Mouse (Mus musculus): ENCODE results near the gene Depp1. TPM values are rescaled to one million over a fixed set of nuclear protein-coding genes. Genes with fewer than 3 reads are reported as not detected.

Gene Depp1
- polyA plus RNA-seq, 1 experiment from 2014 or later = 25.6 TPM

- peak; percentile 67 for ATAC-seq
- WGBS = 59% methylated on average over 9 of the region's 9 CpGs
- H3K4me2 ChIP-seq (replicated peaks) = no peak overlapping the region
- no peak overlapping the region for H3K27ac ChIP-seq
- H3K9ac ChIP-seq = no peak overlapping the region
- H3K4me1 ChIP-seq (replicated peaks) = peaks cover 11% of the 10 kb centered on the region; the same call in 1 of the 2 replicates
- H3K36me3 ChIP-seq = no peaks in the 10 kb centered on the region
- H3K4me3 ChIP-seq (replicated peaks) = no peak overlapping the region
- no peaks in the 10 kb centered on the region for H3K9me3 ChIP-seq
- H3K27me3 ChIP-seq (replicated peaks) = no peaks in the 10 kb centered on the region
Observed at GRCm38 (mm10) chr6:116653684-116654454, 3.5 kb downstream of the Depp1 start.

- no peak overlapping the region for H3K27ac ChIP-seq
- H3K9ac ChIP-seq = no peak overlapping the region
- no peaks in the 10 kb centered on the region for H3K36me3 ChIP-seq
- no peak for ATAC-seq
- WGBS = 84% methylated on average over 2 of the region's 2 CpGs
- H3K4me1 ChIP-seq (replicated peaks) = no peaks in the 10 kb centered on the region
- H3K4me3 ChIP-seq (replicated peaks) = no peak overlapping the region
- H3K9me3 ChIP-seq = no peaks in the 10 kb centered on the region
- H3K27me3 ChIP-seq (replicated peaks) = no peaks in the 10 kb centered on the region
- no peak overlapping the region for H3K4me2 ChIP-seq (replicated peaks)
Observed at GRCm38 (mm10) chr6:116663364-116663763, 13.0 kb downstream of the Depp1 start.

GRCm38 (mm10) chr6:116664031-116664430 is 13.6 kb downstream of the Depp1 start:
- Histone ChIP-seq H3K9me3 (no peaks in the 10 kb centered on the region), H3K4me1 (replicated peaks) (no peaks in the 10 kb centered on the region), H3K27me3 (replicated peaks) (no peaks in the 10 kb centered on the region), H3K4me3 (replicated peaks) (no peak overlapping the region), H3K4me2 (replicated peaks) (no peak overlapping the region), H3K27ac (0 out of 2 replicates have a peak overlapping the region, but pooled peaks have one; percentile 17), H3K36me3 (no peaks in the 10 kb centered on the region), H3K9ac (no peak overlapping the region)
- ATAC-seq = no peak
- WGBS = 83% methylated on average over 6 of the region's 6 CpGs

- 78% methylated on average over 3 of the region's 3 CpGs for WGBS
- Histone ChIP-seq H3K9me3 (no peaks in the 10 kb centered on the region), H3K4me3 (replicated peaks) (no peak overlapping the region), H3K9ac (no peak overlapping the region), H3K4me1 (replicated peaks) (no peaks in the 10 kb centered on the region), H3K27ac (no peak overlapping the region), H3K36me3 (no peaks in the 10 kb centered on the region), H3K4me2 (replicated peaks) (no peak overlapping the region), H3K27me3 (replicated peaks) (no peaks in the 10 kb centered on the region)
- ATAC-seq = no peak
Observed at GRCm38 (mm10) chr6:116664830-116665229, 14.4 kb downstream of the Depp1 start.

GRCm38 (mm10) chr6:116666085-116666750 is 15.8 kb downstream of the Depp1 start:
- H3K4me2 ChIP-seq (replicated peaks) = no peak overlapping the region
- H3K4me3 ChIP-seq (replicated peaks) = no peak overlapping the region
- no peaks in the 10 kb centered on the region for H3K9me3 ChIP-seq
- no peaks in the 10 kb centered on the region for H3K36me3 ChIP-seq
- no peak for ATAC-seq
- peaks cover 12% of the 10 kb centered on the region for H3K4me1 ChIP-seq (replicated peaks)
- H3K9ac ChIP-seq = no peak overlapping the region
- 88% methylated on average over 12 of the region's 12 CpGs for WGBS
- no peaks in the 10 kb centered on the region for H3K27me3 ChIP-seq (replicated peaks)
- no peak overlapping the region for H3K27ac ChIP-seq

GRCm38 (mm10) chr6:116666892-116667291 is 16.5 kb downstream of the Depp1 start:
- Histone ChIP-seq H3K4me3 (replicated peaks) (no peak overlapping the region), H3K9ac (no peak overlapping the region), H3K36me3 (no peaks in the 10 kb centered on the region), H3K27ac (no peak overlapping the region), H3K9me3 (no peaks in the 10 kb centered on the region), H3K27me3 (replicated peaks) (no peaks in the 10 kb centered on the region), H3K4me2 (replicated peaks) (no peak overlapping the region), H3K4me1 (replicated peaks) (peaks cover 16% of the 10 kb centered on the region)
- 70% methylated on average over 3 of the region's 3 CpGs for WGBS
- ATAC-seq = no peak

- Histone ChIP-seq H3K9ac (no peak overlapping the region), H3K27ac (no peak overlapping the region), H3K36me3 (no peaks in the 10 kb centered on the region), H3K9me3 (no peaks in the 10 kb centered on the region), H3K27me3 (replicated peaks) (no peaks in the 10 kb centered on the region), H3K4me3 (replicated peaks) (no peak overlapping the region), H3K4me2 (replicated peaks) (no peak overlapping the region), H3K4me1 (replicated peaks) (peaks cover 20% of the 10 kb centered on the region)
- WGBS = 79% methylated on average over 3 of the region's 3 CpGs
- ATAC-seq = no peak
Observed at GRCm38 (mm10) chr6:116667382-116667781, 17.0 kb downstream of the Depp1 start.

GRCm38 (mm10) chr6:116668682-116669470 is 18.5 kb downstream of the Depp1 start:
- Histone ChIP-seq H3K4me1 (replicated peaks) (peaks cover 28% of the 10 kb centered on the region), H3K36me3 (no peaks in the 10 kb centered on the region), H3K9ac (no peak overlapping the region), H3K27ac (no peak overlapping the region), H3K4me3 (replicated peaks) (no peak overlapping the region), H3K4me2 (replicated peaks) (no peak overlapping the region), H3K27me3 (replicated peaks) (no peaks in the 10 kb centered on the region), H3K9me3 (no peaks in the 10 kb centered on the region)
- no peak for ATAC-seq
- 44% methylated on average over 11 of the region's 11 CpGs for WGBS

GRCm38 (mm10) chr6:116670144-116670543 is 19.7 kb downstream of the Depp1 start:
- H3K27me3 ChIP-seq (replicated peaks) = no peaks in the 10 kb centered on the region
- H3K36me3 ChIP-seq = no peaks in the 10 kb centered on the region
- 72% methylated on average over 6 of the region's 6 CpGs for WGBS
- no peak overlapping the region for H3K4me3 ChIP-seq (replicated peaks)
- no peak overlapping the region for H3K4me2 ChIP-seq (replicated peaks)
- no peak for ATAC-seq
- no peak overlapping the region for H3K27ac ChIP-seq
- H3K9me3 ChIP-seq = no peaks in the 10 kb centered on the region
- H3K9ac ChIP-seq = no peak overlapping the region
- peaks cover 33% of the 10 kb centered on the region for H3K4me1 ChIP-seq (replicated peaks)

- no peaks in the 10 kb centered on the region for H3K9me3 ChIP-seq
- no peaks in the 10 kb centered on the region for H3K27me3 ChIP-seq (replicated peaks)
- 16% methylated on average over 5 of the region's 5 CpGs for WGBS
- H3K4me2 ChIP-seq (replicated peaks) = peak overlapping the region; percentile 32
- H3K27ac ChIP-seq = no peak overlapping the region
- ATAC-seq = peak; percentile 27
- H3K9ac ChIP-seq = no peak overlapping the region
- peaks cover 33% of the 10 kb centered on the region for H3K4me1 ChIP-seq (replicated peaks)
- no peaks in the 10 kb centered on the region for H3K36me3 ChIP-seq
- H3K4me3 ChIP-seq (replicated peaks) = no peak overlapping the region
Observed at GRCm38 (mm10) chr6:116671031-116671430, 20.6 kb downstream of the Depp1 start.

- H3K27me3 ChIP-seq (replicated peaks) = no peaks in the 10 kb centered on the region
- 81% methylated on average over 4 of the region's 4 CpGs for WGBS
- no peak for ATAC-seq
- no peaks in the 10 kb centered on the region for H3K36me3 ChIP-seq
- H3K9ac ChIP-seq = no peak overlapping the region
- H3K4me1 ChIP-seq (replicated peaks) = peaks cover 33% of the 10 kb centered on the region
- H3K4me3 ChIP-seq (replicated peaks) = no peak overlapping the region
- no peaks in the 10 kb centered on the region for H3K9me3 ChIP-seq
- H3K4me2 ChIP-seq (replicated peaks) = 0 out of 2 replicates have a peak overlapping the region, but pooled peaks have one; percentile 11
- H3K27ac ChIP-seq = no peak overlapping the region
Observed at GRCm38 (mm10) chr6:116671768-116672167, 21.4 kb downstream of the Depp1 start.

- ATAC-seq = no peak
- no peaks in the 10 kb centered on the region for H3K27me3 ChIP-seq (replicated peaks)
- H3K9me3 ChIP-seq = no peaks in the 10 kb centered on the region
- H3K4me1 ChIP-seq (replicated peaks) = peaks cover 36% of the 10 kb centered on the region
- H3K9ac ChIP-seq = no peak overlapping the region
- no peak overlapping the region for H3K27ac ChIP-seq
- H3K4me2 ChIP-seq (replicated peaks) = peak overlapping the region; percentile 95
- WGBS = 67% methylated on average over 5 of the region's 5 CpGs
- H3K36me3 ChIP-seq = no peaks in the 10 kb centered on the region
- no peak overlapping the region for H3K4me3 ChIP-seq (replicated peaks)
Observed at GRCm38 (mm10) chr6:116672349-116672748, 21.9 kb downstream of the Depp1 start.

All from intestine, embryonic 15.5 days (tissue).